Mouse (Mus musculus): ENCODE data around the gene D8Ertd738e. TPM values are rescaled to one million over a fixed set of nuclear protein-coding genes. Genes with fewer than 3 reads are reported as not detected.

D8Ertd738e gene
- total RNA-seq, 2 experiments from 2014 or later: 158 to 171 TPM

GRCm38 (mm10) chr8:84241167-84241566 is 8.4 kb downstream of the D8Ertd738e start:
- no peak for DNase-seq
- intact Hi-C loops (cut with DNase I; ENCODE audit: low total_unique reads): no loop called here

- DNase-seq: no peak
- intact Hi-C loops (cut with DNase I; ENCODE audit: low total_unique reads): no loop called here
These were observed 11.8 kb downstream of the D8Ertd738e start for GRCm38 (mm10) chr8:84237542-84238229.

- intact Hi-C loops (cut with DNase I; ENCODE audit: low total_unique reads): no loop called here
- DNase-seq: peak; percentile 96
These were observed 12.5 kb downstream of the D8Ertd738e start, which contains the start of gene Zswim4 for GRCm38 (mm10) chr8:84236998-84237473. Gene Zswim4 (minus strand): TSS chr8:84237055.

- intact Hi-C loops (cut with DNase I; ENCODE audit: low total_unique reads): no loop called here
- no peak for DNase-seq
These were observed 13.0 kb downstream of the D8Ertd738e start for GRCm38 (mm10) chr8:84236410-84236997.

GRCm38 (mm10) chr8:84235746-84236409 is 13.6 kb downstream of the D8Ertd738e start:
- no peak for DNase-seq
- intact Hi-C loops (cut with DNase I; ENCODE audit: low total_unique reads): no loop called here

- no peak for DNase-seq
- intact Hi-C loops (cut with DNase I; ENCODE audit: low total_unique reads): no loop called here
These were observed 16.5 kb downstream of the D8Ertd738e start for GRCm38 (mm10) chr8:84233055-84233454.

- DNase-seq: no peak
- intact Hi-C loops (cut with DNase I; ENCODE audit: low total_unique reads): no loop called here
These were observed 18.8 kb downstream of the D8Ertd738e start for GRCm38 (mm10) chr8:84230735-84231134.

GRCm38 (mm10) chr8:84223322-84224029 is 26.0 kb downstream of the D8Ertd738e start:
- DNase-seq: no peak
- intact Hi-C loops (cut with DNase I; ENCODE audit: low total_unique reads): loop anchor here (5.0 kb wide), 1 partner anchor 41 kb away; no protein-coding TSS in a partner anchor

- intact Hi-C loops (cut with DNase I; ENCODE audit: low total_unique reads): loop anchor here (5.0 kb wide), 1 partner anchor 40 kb away; no protein-coding TSS in a partner anchor
- DNase-seq: no peak
These were observed 26.9 kb downstream of the D8Ertd738e start for GRCm38 (mm10) chr8:84222566-84223165.

- DNase-seq: no peak
- intact Hi-C loops (cut with DNase I; ENCODE audit: low total_unique reads): loop anchor here (5.0 kb wide), 1 partner anchor 38 kb away; no protein-coding TSS in a partner anchor
These were observed 29.4 kb downstream of the D8Ertd738e start for GRCm38 (mm10) chr8:84220105-84220504.

- intact Hi-C loops (cut with DNase I; ENCODE audit: low total_unique reads): no loop called here
These were observed 31.4 kb downstream of the D8Ertd738e start for GRCm38 (mm10) chr8:84218143-84218542.

GRCm38 (mm10) chr8:84217206-84217605 is 32.3 kb downstream of the D8Ertd738e start:
- intact Hi-C loops (cut with DNase I; ENCODE audit: low total_unique reads): no loop called here
- DNase-seq: no peak

More at GRCm38 (mm10) chr8:84218143-84218542, 31.4 kb downstream of the D8Ertd738e start:
- no peak for DNase-seq

- intact Hi-C loops (cut with DNase I; ENCODE audit: low total_unique reads): no loop called here
- DNase-seq: no peak
These were observed 36.2 kb downstream of the D8Ertd738e start for GRCm38 (mm10) chr8:84213277-84213676.

- intact Hi-C loops (cut with DNase I; ENCODE audit: low total_unique reads): loop anchor here (2.0 kb wide), 1 partner anchor 25 kb away; no protein-coding TSS in a partner anchor
- no peak for DNase-seq
These were observed 37.5 kb downstream of the D8Ertd738e start for GRCm38 (mm10) chr8:84211881-84212563.

- intact Hi-C loops (cut with DNase I; ENCODE audit: low total_unique reads): loop anchor here (2.0 kb wide), 1 partner anchor 24 kb away; no protein-coding TSS in a partner anchor
- no peak for DNase-seq
These were observed 38.3 kb downstream of the D8Ertd738e start for GRCm38 (mm10) chr8:84211202-84211601.

- peak; percentile 83 for DNase-seq
- intact Hi-C loops (cut with DNase I; ENCODE audit: low total_unique reads): loop anchor here (2.0 kb wide), 1 partner anchor 23 kb away; no protein-coding TSS in a partner anchor
These were observed 39.2 kb downstream of the D8Ertd738e start for GRCm38 (mm10) chr8:84210167-84210791.

- no peak for DNase-seq
- intact Hi-C loops (cut with DNase I; ENCODE audit: low total_unique reads): no loop called here
These were observed 40.8 kb downstream of the D8Ertd738e start for GRCm38 (mm10) chr8:84208381-84209380.

Data from gastrocnemius, postnatal 14 days (tissue).